Mouse (Mus musculus) granulocyte monocyte progenitor cell, adult 5-6 weeks (primary cell): Measurements from ENCODE around the gene Enox1. TPM values are rescaled to one million over a fixed set of nuclear protein-coding genes. Genes with fewer than 3 reads are reported as not detected.

Experiments
- ATAC-seq: replicated peaks from 2 replicates; pipeline ENCODE4 v1.8.0; 2016; ENCODE audit warnings: mild to moderate bottlenecking, moderate TSS enrichment, inconsistent platforms; ENCODE audit not compliant: poor library complexity, severe bottlenecking
- total RNA-seq, 2 experiments: library from RNA; stranded (forward) in 1 of 2; stranded (reverse) in 1 of 2; fragments of 200-712, 200-1000 nt in 1 of 2; fragments of >200 nt in 1 of 2; fragmentation: Nextera tagmentation in 1 of 2; gene quantifications; 2 replicates each; pipeline ENCODE4 v1.2.3; 2014 to 2017

Gene Enox1
- total RNA-seq, 2 experiments from 2014 or later: not detected

DNA sequence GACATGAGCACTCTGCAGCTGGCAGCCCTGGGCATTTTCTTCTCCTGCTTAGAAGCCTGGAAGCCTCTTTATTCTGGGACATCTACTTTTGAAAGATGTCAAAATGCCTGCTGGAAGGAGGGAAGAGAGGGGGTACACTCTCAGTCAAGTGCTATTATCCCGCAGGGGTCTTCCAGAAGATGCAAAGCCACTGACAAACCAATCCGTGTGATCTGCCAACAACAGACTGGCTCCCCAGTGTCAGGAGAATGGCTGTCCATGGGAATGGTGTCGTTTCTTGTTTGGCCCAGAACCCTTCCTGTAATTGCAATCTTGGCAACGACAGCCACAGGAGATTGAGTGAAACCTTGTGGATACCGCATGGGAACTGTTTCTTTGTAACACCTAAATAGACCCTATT, 390.8 kb downstream of the Enox1 start:
- no peak for ATAC-seq

DNA sequence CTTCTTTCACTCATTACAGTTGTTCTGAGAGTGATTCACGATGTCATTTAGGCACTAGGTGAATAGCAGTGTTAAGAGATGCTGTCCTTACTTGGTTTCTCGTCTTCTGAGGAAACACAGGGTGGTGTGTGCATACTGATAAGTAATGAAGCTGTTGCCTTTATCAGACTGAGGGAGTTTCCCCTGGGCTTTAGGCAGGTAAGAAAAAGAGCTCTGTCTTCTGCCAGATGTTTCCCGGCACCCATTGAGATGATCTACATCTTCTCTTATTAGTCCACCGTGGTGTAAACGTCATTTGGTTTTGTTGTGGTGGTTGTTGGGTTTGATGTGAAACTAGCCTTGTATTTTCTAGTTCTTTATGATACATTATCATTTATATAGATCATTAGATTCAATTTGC, 392.4 kb downstream of the Enox1 start:
- no peak for ATAC-seq

DNA sequence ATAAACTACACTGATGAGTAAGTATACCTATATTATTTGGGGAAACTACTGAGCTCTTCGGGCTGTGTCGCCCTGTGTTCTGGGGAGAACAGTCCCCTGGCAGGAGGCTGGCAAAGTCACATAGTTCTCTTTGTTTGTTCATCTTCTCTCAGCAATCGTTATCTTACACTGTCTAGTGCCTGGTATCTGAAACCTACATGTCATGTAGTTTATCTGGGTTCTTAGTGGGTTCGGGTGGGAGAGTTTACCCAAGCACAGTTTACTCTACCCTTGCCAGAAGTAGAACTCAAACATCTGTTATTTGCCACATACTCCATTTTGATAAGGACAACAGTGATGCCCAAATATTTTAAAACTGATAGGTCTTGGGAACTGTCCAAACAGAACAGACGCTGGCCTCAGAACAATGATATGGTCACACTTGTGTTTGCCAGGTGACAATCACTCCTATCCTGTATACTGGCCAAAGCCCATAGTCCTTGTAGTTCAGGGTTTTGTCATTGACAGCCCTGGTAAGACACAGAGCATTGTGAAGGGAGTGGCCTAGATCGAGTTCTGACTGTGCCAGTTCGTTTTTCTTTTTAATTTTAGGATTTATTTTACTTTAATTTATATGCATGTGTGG, 401.0 kb downstream of the Enox1 start:
- no peak for ATAC-seq

DNA sequence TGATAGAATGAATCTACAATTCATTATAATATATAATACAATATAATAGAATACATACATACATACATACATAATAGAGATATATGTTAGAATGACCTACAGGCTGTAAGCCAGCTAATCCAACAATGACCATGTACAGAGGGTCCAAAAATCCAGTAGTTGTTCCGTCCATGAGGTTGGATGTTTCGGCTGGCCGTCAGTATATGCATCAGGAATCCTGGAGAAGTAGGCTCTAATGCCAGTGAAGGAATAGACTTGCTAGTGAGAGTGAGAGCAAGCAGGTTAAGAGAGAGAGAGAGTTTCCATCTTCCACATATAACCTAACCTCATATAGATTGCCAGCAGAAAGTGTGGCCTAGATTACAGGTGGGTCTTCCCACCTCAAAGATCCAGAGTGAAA, 402.3 kb downstream of the Enox1 start:
- no peak for ATAC-seq

DNA sequence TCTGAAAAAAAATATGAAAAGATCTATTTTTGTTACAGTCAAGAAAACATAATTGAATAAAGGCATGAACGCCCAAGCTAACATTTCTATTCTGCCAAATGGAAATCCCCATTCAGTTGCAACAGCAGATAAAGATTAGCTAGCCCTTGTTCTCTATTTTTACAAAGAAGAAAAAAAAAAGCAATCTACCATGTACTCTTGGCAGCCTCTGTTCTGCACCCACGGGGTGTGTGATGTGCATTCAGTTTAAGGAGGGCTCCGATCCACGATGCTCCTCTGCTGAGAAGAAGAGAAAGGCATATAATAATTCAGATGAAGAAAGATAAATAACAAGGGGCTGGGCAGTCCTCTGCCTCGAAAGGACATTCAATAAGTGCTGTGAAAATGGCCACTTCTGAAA, 403.2 kb downstream of the Enox1 start:
- ATAC-seq: no peak

DNA sequence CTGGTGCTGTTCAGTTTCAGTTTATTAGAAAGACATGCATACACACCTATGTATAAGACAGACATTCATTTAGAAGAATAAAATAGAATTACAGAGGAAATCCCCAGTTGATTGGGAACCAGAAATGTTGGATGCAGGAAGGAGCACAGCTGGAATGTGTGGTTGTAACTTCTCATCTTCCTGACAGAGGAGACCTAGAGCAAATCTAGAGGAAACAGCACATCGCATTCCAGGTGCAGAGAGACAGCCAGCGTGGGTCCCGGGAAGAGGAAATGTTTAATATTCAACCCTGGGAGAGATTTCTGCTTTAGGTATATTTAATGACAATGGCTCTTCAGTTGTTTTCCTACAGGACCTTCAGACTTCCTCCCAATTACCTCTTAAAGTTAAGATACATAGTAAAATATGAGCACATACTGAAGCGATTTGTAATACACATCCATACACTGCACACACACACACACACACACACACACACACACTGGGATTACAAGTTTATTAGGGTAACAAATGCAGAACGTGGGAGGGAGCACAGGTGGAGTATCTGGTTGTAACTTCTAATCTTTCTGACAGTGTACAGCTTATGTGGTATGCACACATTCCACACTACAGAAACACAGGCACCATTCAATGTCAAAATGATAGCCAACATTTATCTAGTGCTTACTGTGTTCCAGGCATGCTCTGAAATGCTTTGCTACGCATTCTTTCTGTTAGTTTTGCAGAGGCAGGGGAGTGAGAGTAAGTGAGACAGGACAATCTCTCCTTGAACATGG, 405.4 kb downstream of the Enox1 start:
- ATAC-seq: no peak

DNA sequence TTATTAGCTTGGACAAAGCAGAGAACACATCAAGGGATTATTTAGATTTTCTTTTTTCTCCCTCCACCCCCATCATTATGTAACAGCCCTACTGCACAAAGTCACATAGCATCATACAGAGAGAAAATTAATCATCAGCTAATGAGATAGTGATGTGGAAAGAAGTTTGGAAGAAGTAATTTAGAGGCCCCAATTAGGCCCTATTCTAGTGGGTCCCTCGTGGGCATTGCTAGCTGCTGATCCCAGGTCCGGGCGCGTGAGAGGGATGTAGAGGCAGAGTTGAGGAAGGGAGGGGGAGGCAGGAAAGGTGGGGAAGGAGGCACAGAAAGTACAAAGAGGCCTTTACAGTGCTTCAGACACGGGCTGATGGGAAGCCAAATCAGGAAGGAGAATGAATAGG, 407.4 kb downstream of the Enox1 start:
- ATAC-seq: no peak

DNA sequence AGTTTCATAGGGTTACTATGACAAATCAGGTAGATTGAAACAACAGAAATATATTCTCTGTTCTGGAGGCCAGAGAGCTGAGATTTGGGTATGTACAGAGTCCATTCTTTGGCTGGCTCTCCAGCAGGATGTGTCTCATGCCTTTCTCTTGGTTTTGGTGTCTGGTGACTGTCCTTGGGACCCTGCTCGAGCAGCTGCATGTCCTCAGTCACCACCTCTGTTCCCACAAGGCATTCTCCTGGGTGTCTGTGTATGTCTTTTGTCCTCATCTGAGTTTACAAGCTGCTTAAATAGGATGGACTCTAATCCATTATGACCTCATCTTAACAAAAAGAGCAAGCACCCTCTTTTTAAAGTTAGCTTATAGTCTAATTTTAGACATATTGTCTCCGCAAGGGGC, 410.6 kb downstream of the Enox1 start:
- ATAC-seq: no peak

DNA sequence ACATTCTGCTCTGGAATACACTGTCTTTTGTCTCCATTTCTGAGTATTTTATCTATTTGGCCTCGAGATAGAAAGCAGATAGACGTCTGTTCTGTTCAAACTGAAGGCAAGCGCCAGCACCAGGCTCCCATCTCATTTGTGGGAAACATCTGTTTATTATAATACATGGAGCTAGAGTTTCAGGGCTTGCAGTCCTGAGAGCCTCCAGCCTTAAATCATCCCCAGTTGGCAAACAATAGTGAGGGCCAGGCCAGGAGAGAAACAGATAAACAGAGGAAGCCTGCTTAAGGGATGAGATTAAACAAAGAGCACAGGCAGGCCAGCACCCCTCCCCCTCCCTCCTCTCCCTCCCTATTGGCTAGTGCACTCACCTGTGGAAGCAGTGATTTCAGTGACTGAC, 417.9 kb downstream of the Enox1 start:
- ATAC-seq: no peak

DNA sequence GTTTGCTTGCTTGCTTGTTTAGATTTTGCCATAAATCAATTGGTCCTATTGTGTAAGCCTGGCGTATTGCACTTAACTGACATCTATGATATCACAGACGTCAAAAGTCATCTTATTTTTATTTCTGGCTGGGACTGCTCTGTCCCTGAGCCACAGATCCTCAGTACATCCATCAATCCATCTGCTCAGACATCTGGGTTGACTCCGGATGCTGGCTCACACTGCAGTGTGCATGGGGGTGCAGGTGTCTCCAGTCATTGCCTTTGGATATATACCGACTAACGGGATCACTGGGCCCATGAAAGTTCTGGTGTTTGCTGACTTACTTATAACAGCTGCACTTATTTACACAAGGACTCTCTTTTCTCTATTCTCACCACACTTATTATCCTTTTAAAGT, 419.8 kb downstream of the Enox1 start:
- ATAC-seq: no peak

DNA sequence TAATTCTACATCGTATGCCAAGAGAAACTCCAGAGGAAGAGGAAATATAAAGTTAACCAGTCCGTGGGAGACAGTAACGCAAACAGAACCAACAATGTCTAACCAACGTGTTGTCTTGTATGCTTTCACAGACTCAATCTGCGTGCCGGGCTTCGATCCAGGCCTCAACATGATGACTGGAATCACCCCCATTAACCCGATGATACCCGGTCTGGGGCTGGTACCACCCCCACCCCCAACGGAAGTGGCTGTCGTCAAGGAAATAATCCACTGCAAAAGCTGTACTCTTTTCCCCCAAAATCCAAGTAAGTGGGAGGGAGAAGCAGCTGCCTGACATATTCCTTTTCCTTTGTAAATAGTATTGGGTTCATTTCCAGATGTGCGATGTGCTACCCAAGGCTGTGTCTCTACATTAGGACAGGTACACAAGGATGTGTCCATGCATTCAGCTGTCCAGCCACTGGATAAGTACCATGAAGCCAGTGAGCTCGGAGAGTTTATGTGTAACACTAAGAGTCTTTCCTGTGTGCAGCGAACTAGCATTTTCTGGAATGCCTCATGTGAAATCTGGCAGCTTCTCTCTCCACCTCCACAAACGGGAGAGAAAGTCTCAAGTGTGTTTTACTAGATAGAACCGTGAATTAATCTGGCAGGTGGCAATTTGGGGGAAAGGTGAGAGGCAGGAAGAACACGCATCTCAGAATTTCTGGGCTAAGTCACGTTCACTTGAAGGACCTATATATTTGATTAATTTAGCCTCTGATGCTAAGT, 421.1 kb downstream of the Enox1 start:
- no peak for ATAC-seq

DNA sequence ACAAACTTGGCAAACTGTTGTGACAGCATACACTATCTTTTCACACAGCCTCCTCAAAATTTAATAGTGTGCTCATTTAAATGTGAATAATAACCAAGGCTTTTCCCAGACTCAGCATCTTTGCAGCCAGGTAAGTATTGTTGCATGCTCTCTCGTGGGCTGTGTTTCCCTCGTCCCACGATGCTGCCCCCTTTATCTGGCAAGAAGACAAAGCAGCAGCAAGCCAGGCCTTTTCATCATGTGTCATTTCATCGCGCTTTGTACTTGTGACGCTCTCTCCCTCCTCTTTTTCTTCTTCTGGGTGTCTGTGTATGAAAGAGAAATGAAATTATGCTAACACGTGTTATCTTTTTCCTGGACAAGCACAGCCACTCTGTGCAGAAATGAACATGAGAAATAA, 421.8 kb downstream of the Enox1 start:
- ATAC-seq: no peak

DNA sequence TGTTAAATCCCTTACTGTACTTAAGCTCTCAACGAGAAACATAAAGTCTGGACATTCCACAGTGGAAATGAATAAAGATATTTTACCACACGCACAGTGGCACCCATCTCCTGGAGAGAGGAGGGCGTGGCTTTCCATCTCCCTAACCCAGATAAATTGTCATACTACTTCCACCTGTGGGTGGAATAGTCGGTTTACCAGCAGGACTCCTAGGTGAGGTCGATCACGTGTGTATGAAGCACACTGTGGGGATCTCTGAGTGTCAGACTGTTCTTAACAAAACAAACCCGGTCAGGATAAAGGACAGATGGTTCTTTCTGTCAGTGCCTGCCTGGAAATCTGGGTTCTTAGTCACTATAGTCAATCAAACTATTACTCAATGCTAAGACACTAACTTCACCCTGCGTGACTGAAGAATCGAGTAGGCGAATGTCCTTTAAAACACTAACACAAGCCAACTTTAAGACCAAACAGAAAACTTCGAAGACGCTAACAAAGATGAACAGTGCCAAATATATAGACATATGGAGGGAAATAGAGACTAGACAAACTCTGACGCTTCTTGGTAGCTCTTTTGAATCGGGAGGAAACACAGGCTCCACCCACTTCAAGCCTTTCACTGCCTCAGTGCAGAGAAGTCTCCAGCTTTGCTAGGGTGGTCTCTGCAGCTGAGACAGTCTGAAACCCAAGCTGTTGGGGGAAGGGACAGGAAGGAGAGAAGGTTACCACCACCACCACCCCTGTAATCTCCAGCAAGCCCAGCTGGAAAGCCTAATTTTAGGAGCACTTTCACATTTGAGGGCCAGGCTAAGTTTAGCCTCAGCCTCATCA, 423.8 kb downstream of the Enox1 start:
- no peak for ATAC-seq

DNA sequence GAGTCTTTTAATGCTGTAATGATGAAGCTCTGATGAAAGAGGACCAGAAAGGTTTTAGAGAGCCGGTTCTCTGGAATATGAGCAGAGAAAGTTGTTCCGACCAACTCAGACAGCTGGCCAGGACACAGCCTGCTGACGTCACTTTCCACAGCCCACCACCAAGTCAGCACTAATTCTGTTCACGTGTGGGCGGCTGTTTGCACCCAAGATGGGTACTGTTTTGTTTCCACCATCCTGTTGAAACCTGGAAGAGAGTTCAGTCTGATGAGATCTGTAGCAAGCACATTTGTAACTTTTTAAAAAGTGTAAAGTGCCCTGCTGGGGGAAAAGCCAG, 424.3 kb downstream of the Enox1 start:
- ATAC-seq: no peak

DNA sequence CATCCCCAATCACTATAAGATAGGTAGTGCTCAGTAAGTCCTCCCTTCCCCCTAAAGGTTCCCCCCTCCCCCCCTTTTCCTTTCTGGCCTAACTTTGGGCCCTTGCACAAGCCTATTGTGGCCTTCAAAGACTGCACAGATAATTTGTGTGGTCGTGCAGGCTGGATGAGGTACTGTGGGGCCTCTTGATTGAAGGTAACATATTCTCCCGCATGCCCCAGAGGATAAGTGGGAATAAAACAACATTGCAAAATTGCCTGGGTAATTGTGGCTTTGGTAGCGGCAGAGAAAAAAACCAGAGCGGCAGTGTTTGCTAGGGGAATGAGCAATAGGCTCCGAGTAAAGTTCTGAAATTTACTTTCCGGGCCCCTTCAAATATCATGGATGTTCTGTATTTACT, 425.1 kb downstream of the Enox1 start:
- ATAC-seq: no peak

DNA sequence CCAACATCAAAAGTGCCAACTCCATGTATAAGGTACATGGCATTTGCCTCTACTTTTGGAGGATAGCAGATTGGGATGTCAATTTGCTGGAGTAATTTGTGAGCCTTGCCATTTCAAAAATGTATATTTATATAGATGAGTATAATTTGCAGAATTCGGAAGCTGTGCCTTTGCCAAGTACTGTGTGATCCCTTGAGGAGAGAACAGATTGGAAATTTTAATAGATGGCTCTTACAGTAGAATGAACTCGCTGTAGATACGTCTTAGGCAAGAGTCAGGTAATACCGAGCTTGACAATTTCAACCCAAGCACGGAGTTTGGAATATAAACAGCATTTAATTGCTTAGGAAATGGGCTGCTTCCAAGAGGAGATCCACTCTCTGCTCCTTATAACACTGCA, 427.9 kb downstream of the Enox1 start:
- ATAC-seq: no peak

DNA sequence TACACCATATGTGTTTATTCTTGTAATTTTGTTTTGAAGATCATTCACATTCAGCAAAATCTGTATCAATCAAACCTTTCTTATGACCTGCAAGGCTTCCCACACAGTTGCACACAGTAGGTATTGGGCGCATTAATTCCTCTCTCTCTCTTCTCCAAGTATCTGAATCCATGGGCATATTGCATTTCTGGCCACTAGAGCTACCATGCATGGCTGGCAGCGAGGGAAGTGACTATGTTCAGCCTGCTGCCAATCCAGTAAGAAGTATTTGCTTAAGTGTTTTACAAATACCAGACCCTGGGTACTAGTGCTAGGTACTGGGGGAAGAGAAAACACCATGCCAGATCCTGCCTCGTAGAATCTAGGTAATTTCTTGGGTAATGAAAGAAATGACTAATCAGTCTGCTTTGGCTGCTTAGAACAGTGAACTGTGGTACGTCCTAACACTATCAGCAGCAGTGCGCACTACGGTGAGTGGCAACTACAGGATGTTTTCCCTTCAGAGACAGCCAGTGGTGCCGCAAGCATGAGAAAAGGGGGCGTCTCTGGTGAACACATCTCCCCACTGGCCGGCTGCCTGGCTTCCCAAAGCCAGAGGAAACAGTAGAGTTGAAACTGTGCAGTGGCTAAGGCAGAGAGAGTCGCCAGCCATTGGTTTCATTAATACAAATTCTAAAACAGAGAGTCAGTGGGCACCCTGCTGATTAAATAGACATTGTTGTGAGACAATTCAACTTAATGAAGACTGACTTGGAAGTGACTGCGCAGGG, 428.7 kb downstream of the Enox1 start:
- ATAC-seq: no peak

DNA sequence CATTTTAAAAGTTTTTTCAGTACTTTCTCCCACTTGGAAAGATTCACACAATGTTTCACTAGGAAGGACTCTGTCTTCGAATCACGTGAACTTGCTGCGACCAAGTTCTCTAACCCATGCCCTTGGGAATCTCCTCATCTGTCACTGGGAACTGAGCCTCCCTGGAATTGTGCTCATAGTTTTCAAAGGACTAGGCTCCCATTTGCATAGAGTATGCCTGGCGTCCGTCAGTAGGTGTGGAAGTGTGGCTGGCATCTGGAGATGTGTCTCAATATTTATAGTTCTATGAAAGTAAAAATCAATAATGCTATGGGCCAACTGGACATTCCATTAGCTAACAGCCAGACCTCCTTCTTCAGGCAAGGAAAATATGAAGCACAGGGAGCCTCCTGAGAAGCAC, 429.5 kb downstream of the Enox1 start:
- no peak for ATAC-seq

DNA sequence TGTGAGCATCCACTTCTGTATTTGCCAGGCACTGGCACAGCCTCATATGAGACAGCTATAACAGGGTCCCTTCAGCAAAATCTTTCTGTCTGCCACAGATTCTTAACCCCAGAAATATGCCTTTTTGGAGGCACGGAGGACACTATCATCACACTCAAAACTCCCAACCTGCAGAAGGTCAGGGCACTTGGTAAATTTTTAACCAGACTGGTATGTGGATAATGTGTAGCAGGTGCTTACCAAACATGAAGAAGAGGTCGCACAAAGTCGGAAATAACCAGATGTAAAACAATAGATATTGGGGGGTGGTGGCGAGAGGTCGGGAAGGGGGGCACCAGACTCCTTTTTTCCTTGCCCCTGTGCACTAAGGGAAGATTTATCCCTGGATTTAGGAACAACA, 430.6 kb downstream of the Enox1 start:
- no peak for ATAC-seq
